Mouse (Mus musculus) bone marrow macrophage, adult 2 months (primary cell): Measurements from ENCODE around the gene Fbxo21.

Source experiments
- CTCF ChIP-seq: IDR thresholded peaks from 2 replicates; pipeline ENCODE4 v1.5.1; 2012; ENCODE audit warnings: low read depth, mild to moderate bottlenecking, low read length, moderate library complexity
- POLR2A ChIP-seq: IDR thresholded peaks from 2 replicates; pipeline ENCODE4 v1.6.1; 2012; ENCODE audit warnings: mild to moderate bottlenecking, low read depth, low read length, borderline replicate concordance

GRCm38 (mm10) chr5:118048412-118048811 is 71.9 kb downstream of the Fbxo21 start:
- no peak for TF ChIP-seq CTCF
- TF ChIP-seq POLR2A = no peak
